Mouse (Mus musculus) brain, adult 10 weeks (tissue): ENCODE data around the gene Hnf1a. TPM values are rescaled to one million over a fixed set of nuclear protein-coding genes. Genes with fewer than 3 reads are reported as not detected.

Experiments
- polyA plus RNA-seq: library from polyadenylated mRNA; stranded (reverse); fragments of 350-450 nt; fragmentation: Illumina TruSeq; extraction: RNeasy Lipid Tissue Mini Kit (QIAGEN cat#74804); gene quantifications from one replicate; pipeline ENCODE4 v1.2.3, GENCODE M21; 2015; ENCODE audit warnings: low read depth, low replicate concordance

The Hnf1a gene
- not detected for polyA plus RNA-seq

DNA sequence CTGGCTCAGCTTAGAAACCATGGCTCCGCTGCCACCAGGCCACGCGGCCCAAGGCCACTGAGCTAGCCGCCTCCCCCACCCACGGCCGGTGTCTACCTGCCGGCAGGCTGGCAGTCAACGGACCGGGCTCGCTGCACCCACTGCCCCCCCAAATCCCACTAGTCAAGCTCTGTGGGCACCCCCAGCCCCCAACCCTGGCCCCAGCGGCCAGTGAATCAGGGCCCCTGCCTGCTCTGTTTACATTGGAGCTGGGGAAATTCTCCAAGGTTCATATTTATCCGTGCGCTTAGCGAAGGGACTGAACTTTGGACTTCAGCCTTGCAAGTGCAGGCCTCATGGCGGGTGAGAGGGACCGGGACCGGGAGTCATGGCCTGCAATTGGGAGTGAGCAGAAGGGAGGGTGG lies at the start of gene Hnf1a:
Hnf1a (minus strand) TSS at position 271 of the 404 bp plus-strand sequence.

DNA sequence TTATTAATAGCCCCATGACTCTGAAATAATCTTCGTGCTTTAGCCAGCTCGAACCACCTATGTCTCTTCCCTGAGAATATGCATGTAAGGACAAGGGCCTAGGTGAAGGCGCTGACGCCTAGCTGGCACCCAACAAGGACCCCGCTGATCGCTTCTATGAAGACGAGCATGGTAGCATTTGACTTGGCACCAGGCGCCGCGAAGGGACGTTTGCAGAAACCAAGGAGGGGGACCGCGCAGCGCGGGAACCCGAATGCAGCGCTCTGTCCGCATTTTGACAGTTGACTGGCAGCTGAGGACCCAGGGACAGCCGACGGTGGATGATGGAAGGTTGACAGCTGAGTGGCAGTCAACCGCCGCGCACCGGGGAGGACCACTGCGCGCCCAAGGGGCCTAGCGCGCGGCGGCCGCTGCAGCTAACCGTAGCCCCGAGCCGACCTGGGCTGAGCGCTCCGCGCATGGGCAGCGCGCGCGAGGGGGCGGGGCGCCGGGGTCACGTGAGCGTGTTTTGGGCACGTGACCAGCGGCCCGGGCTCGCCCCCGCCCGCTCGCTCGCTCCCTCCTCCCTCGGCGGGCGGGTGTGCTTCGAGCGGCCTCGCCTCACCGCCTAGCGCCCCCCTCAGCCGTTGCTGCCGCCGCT lies 39.8 kb upstream of the Hnf1a start, which contains the start of gene Sppl3:
Sppl3 (plus strand) TSS at position 561 of the 640 bp plus-strand sequence.

DNA sequence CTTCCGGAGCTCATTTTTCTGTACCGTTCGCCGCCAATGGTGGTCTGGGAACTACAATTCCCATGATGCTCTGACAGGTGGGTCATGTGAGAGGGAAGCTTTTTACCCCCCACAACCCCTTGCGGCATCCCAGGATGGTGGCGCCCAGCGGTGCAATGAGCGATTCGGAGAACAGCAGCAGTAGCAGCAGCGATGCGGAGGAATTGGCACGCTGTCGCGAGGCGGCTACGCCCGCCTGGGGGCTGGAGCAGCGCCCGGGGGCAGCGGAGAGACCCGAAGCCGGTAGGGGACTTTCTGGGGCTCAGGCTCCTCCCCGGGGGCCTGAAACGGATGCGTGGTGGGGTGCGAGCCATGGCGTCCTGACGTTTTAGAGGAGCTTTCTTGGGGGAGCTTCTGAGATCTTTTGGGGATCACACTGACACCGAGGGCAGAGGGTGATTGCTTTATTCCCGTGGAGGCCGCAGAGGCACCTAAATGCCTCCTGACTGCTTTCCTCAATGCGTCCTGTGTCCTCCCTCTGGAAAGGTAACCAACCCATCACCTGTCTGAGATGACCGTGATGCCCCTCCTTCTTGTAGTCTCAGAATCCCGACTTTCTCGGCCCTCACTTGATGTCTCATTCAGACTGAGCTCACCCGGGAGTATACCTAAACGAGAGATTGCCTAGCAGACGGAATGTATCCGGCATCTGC lies 28.7 kb downstream of the Hnf1a start, which contains the start of gene 2210016L21Rik:
2210016L21Rik (plus strand) TSS at position 85 of the 692 bp plus-strand sequence.

DNA sequence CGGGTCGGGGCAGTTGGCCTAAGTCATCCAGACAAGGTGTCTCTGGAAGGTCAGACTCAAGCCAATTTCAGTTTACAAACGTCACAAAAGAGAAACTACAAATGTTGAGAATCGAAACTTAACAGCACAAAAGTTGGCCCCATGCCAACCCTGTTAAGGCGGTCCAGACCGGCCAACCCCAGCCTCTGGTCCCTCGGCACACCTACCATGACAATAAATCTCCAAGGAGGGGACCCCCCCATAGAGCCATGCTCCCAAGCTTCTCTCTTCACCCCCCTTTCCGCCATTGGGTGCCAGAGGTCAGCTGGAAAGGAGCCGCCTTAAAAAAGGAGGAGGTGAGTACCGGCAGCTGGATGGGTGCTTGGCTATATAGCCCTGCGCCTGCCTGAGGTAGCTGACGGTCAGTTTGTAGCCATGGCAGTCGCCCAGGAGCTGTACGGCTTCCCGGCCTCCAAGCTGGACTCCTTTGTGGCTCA lies 47.9 kb downstream of the Hnf1a start, which contains the start of gene Oasl1:
Oasl1 (plus strand) TSS at position 243 of the 476 bp plus-strand sequence.

Other genes with a start within 250 kb of the Hnf1a start
- 28.7 TPM for gene Ankrd13a, start 196.4 kb downstream of the Hnf1a start, polyA plus RNA-seq
- gene Git2, start 195.6 kb downstream of the Hnf1a start, polyA plus RNA-seq = 32.9 TPM
- 192 TPM for gene 1500011B03Rik, start 147.6 kb downstream of the Hnf1a start, polyA plus RNA-seq
- not detected for gene 4930519G04Rik, start 117.4 kb downstream of the Hnf1a start, polyA plus RNA-seq
- not detected for gene Gm9936, start 112.4 kb downstream of the Hnf1a start, polyA plus RNA-seq
- 2.7 TPM for gene Oasl2, start 74.2 kb downstream of the Hnf1a start, polyA plus RNA-seq
- 0.46 TPM for gene Oasl1, start 47.9 kb downstream of the Hnf1a start, polyA plus RNA-seq
- gene 2210016L21Rik, start 28.9 kb downstream of the Hnf1a start, polyA plus RNA-seq = 117 TPM
- 40.3 TPM for gene Sppl3, start 40.0 kb upstream of the Hnf1a start, polyA plus RNA-seq
- gene Gm10401, start 127.2 kb upstream of the Hnf1a start, polyA plus RNA-seq = not detected
- 11.1 TPM for gene Acads, start 148.3 kb upstream of the Hnf1a start, polyA plus RNA-seq
- 20.1 TPM for gene Unc119b, start 163.9 kb upstream of the Hnf1a start, polyA plus RNA-seq
- 58.1 TPM for gene Mlec, start 187.1 kb upstream of the Hnf1a start, polyA plus RNA-seq
- 250 TPM for gene Cabp1, start 223.3 kb upstream of the Hnf1a start, polyA plus RNA-seq